Mouse (Mus musculus): ENCODE data around the gene Snorc.

GRCm38 (mm10) chr1:87449432-87449831 lies 20.6 kb upstream of the Snorc start:
- TF ChIP-seq CTCF (IDR thresholded peaks at IDR 0.05; ENCODE audit: borderline replicate concordance, extremely low read depth, insufficient read depth, insufficient read length) (no peak), POLR2A (IDR thresholded peaks at IDR 0.05; ENCODE audit: borderline replicate concordance, extremely low read depth, insufficient read depth, insufficient read length, poor library complexity, severe bottlenecking) (no peak)
